Mouse (Mus musculus) embryonic fibroblast, embryonic 13.5 days (primary cell): ENCODE data around the gene Scd4.

Experiments used
- CTCF ChIP-seq: IDR thresholded peaks from 2 replicates; pipeline ENCODE4 v1.5.1; 2011; ENCODE audit warnings: mild to moderate bottlenecking, control low read depth, low read length, moderate library complexity, borderline replicate concordance; ENCODE audit not compliant: insufficient read depth
- POLR2A ChIP-seq: IDR thresholded peaks from 2 replicates; pipeline ENCODE4 v1.6.1; 2011; ENCODE audit warnings: low read depth, mild to moderate bottlenecking, control low read depth, low read length, moderate library complexity

- TF ChIP-seq POLR2A (no peak), CTCF (no peak)
Observed at GRCm38 (mm10) chr19:44365733-44366132, 32.8 kb downstream of the Scd4 start.
